Mouse (Mus musculus) kidney, adult 2 months (tissue): ENCODE data around the gene Ano7.
"Not testable (repeated sequence)": the region's sequence is repeated elsewhere in the genome, so short reads cannot be mapped to it uniquely, and the experiment has no call there.

Source experiments
- CTCF ChIP-seq: fragments of 200-500 bp; conservative IDR thresholded peaks from 2 replicates; pipeline ENCODE4 v1.5.1; 2011; ENCODE audit warnings: low read depth, mild to moderate bottlenecking, control low read depth, low read length, moderate library complexity, mixed read lengths; ENCODE audit not compliant: insufficient read depth, insufficient read length
- POLR2A ChIP-seq: fragments of 200-500 bp; IDR thresholded peaks from one replicate; pipeline ENCODE4 v1.6.1; 2011; ENCODE audit warnings: low read depth, low read length, control low read depth

DNA sequence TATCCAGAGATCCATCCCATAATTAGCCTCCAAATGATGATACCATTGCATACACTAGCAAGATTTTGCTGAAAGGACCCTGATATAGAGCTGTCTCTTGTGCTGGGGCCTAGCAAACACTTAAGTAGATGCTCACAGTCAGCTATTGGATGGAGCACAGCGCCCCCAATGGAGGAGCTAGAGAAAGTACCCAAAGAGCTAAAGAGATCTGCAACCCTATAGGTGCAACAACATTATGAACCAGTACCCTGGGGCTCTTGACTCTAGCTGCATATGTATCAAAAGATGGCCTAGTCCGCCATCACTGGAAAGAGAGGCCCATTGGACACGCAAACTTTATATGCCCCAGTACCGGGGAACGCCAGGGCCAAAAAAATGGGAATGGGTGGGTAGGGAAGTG, 76.4 kb downstream of the Ano7 start:
- not testable (repeated sequence) for TF ChIP-seq POLR2A, CTCF
